Mouse (Mus musculus) cortical plate, adult 2 months (tissue): Measurements from ENCODE around the gene Oxld1.

Experiments used
- CTCF ChIP-seq: fragments of 200-500 bp; IDR thresholded peaks from 2 replicates; pipeline ENCODE4 v1.5.1; 2011; ENCODE audit warnings: mild to moderate bottlenecking, control low read depth, low read length; ENCODE audit not compliant: insufficient read depth; ENCODE audit errors: extremely low read depth
- POLR2A ChIP-seq: fragments of 200-500 bp; IDR thresholded peaks from 2 replicates; pipeline ENCODE4 v1.6.1; 2011; ENCODE audit warnings: mild to moderate bottlenecking, low read length, control low read depth; ENCODE audit not compliant: insufficient read depth; ENCODE audit errors: extremely low read depth

DNA sequence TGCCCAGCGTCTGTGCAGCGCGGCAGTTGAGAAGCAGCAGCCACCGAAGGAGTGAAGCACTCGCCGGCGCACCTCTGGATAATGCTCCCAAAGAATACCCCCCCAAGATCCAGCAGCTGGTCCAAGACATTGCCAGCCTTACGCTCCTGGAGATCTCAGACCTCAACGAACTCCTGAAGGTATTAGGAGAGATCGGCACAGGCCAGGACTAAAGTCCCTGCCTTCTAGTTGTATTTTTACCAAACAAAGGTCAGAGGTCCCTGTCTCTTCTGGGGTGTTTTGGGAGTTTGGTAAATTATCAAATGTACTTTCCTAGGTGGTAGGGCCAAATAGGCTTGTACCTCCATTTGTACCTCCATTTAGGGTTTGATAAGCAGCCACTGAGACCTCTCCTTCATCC, 27.4 kb upstream of the Oxld1 start:
- TF ChIP-seq POLR2A (no peak), CTCF (no peak)
